Mouse (Mus musculus): ENCODE measurements around the gene Keap1. TPM values are rescaled to one million over a fixed set of nuclear protein-coding genes. Genes with fewer than 3 reads are reported as not detected.

Keap1 gene
- total RNA-seq (2023; ENCODE audit: inconsistent age) = 27.8 to 30.2 TPM (median 29.4 TPM) in 4 replicates

GRCm38 (mm10) chr9:21238733-21239464, at the start of gene Keap1:
Gene Keap1, minus strand, starts transcription at chr9:21239361.

GRCm38 (mm10) chr9:21287571-21288402, 48.6 kb upstream of the Keap1 start, which contains the start of gene Kri1:
Gene Kri1, minus strand, starts transcription at chr9:21287969.

GRCm38 (mm10) chr9:21265000-21265561, 25.9 kb upstream of the Keap1 start, which contains the start of gene Atg4d:
Gene Atg4d, plus strand, starts transcription at chr9:21265293.

GRCm38 (mm10) chr9:21248326-21248725, 9.2 kb upstream of the Keap1 start, which contains the start of gene S1pr5:
Gene S1pr5, minus strand, starts transcription at chr9:21248443.

Other genes with a start within 250 kb of the Keap1 start
- 51.2 to 61.9 TPM (median 59.0 TPM) in 4 replicates for gene Mrpl4, start 236.6 kb downstream of the Keap1 start, total RNA-seq (2023; ENCODE audit: inconsistent age)
- gene Icam1, start 223.4 kb downstream of the Keap1 start, total RNA-seq (2023; ENCODE audit: inconsistent age) = 48.1 to 52.0 TPM (median 49.9 TPM) in 4 replicates
- 0.55 TPM in 1 of 4 replicates, not detected in the others for gene Icam4, start 210.0 kb downstream of the Keap1 start, total RNA-seq (2023; ENCODE audit: inconsistent age)
- gene Icam5, start 207.3 kb downstream of the Keap1 start, total RNA-seq (2023; ENCODE audit: inconsistent age) = not detected in 4 replicates
- gene Zglp1, start 172.3 kb downstream of the Keap1 start, total RNA-seq (2023; ENCODE audit: inconsistent age) = not detected in 4 replicates
- gene Gm49373, start 166.3 kb downstream of the Keap1 start, total RNA-seq (2023; ENCODE audit: inconsistent age) = 1.2 to 1.4 TPM (median 1.2 TPM) in 4 replicates
- gene Fdx1l, start 165.7 kb downstream of the Keap1 start, total RNA-seq (2023; ENCODE audit: inconsistent age) = 27.5 to 34.2 TPM (median 29.9 TPM) in 4 replicates
- 5.0 to 9.1 TPM (median 8.3 TPM) in 4 replicates for gene Gm38431, start 147.4 kb downstream of the Keap1 start, total RNA-seq (2023; ENCODE audit: inconsistent age)
- 98.7 to 119 TPM (median 109 TPM) in 4 replicates for gene Raver1, start 147.4 kb downstream of the Keap1 start, total RNA-seq (2023; ENCODE audit: inconsistent age)
- gene Tyk2, start 108.1 kb downstream of the Keap1 start, total RNA-seq (2023; ENCODE audit: inconsistent age) = 56.6 to 61.0 TPM (median 58.4 TPM) in 4 replicates
- 113 to 130 TPM (median 121 TPM) in 4 replicates for gene Cdc37, start 89.4 kb downstream of the Keap1 start, total RNA-seq (2023; ENCODE audit: inconsistent age)
- 9.4 to 14.6 TPM (median 11.2 TPM) in 4 replicates for gene Pde4a, start 73.6 kb downstream of the Keap1 start, total RNA-seq (2023; ENCODE audit: inconsistent age)
- gene S1pr5, start 9.1 kb upstream of the Keap1 start, total RNA-seq (2023; ENCODE audit: inconsistent age) = 0.21 to 0.66 TPM (median 0.29 TPM) in 3 of 4 replicates, not detected in the other
- gene Atg4d, start 25.9 kb upstream of the Keap1 start, total RNA-seq (2023; ENCODE audit: inconsistent age) = 46.2 to 61.6 TPM (median 48.2 TPM) in 4 replicates
- 132 to 152 TPM (median 133 TPM) in 4 replicates for gene Kri1, start 48.6 kb upstream of the Keap1 start, total RNA-seq (2023; ENCODE audit: inconsistent age)
- 18.1 to 29.9 TPM (median 23.5 TPM) in 4 replicates for gene Cdkn2d, start 52.0 kb upstream of the Keap1 start, total RNA-seq (2023; ENCODE audit: inconsistent age)
- gene Ap1m2, start 73.0 kb upstream of the Keap1 start, total RNA-seq (2023; ENCODE audit: inconsistent age) = 2.7 to 3.9 TPM (median 3.0 TPM) in 4 replicates
- 310 to 343 TPM (median 327 TPM) in 4 replicates for gene Slc44a2, start 81.3 kb upstream of the Keap1 start, total RNA-seq (2023; ENCODE audit: inconsistent age)
- gene Ilf3, start 128.5 kb upstream of the Keap1 start, total RNA-seq (2023; ENCODE audit: inconsistent age) = 130 to 170 TPM (median 154 TPM) in 4 replicates
- gene Qtrt1, start 172.5 kb upstream of the Keap1 start, total RNA-seq (2023; ENCODE audit: inconsistent age) = 70.4 to 75.9 TPM (median 73.2 TPM) in 4 replicates
- gene Dnm2, start 185.5 kb upstream of the Keap1 start, total RNA-seq (2023; ENCODE audit: inconsistent age) = 203 to 242 TPM (median 227 TPM) in 4 replicates

All from B cell, adult (primary cell).